Mouse (Mus musculus) inflammation-experienced regulatory T-cells, adult 6 months (primary cell): ENCODE results near the gene Kcnk18. TPM values are rescaled to one million over a fixed set of nuclear protein-coding genes. Genes with fewer than 3 reads are reported as not detected.
A peak's percentile ranks its signal among the peaks of the same experiment; 100 is the strongest.

Experiments
- ATAC-seq: one replicate; pipeline ENCODE4 v1.8.0; 2017
- polyA plus RNA-seq, 3 experiments: library from polyadenylated mRNA; unstranded; fragments of 100-300 nt; shearing (Covaris generic); gene quantifications; one replicate each; pipeline ENCODE4 v1.2.1; 2017

The Kcnk18 gene
- polyA plus RNA-seq, 3 experiments from 2014 or later, result not detected

DNA sequence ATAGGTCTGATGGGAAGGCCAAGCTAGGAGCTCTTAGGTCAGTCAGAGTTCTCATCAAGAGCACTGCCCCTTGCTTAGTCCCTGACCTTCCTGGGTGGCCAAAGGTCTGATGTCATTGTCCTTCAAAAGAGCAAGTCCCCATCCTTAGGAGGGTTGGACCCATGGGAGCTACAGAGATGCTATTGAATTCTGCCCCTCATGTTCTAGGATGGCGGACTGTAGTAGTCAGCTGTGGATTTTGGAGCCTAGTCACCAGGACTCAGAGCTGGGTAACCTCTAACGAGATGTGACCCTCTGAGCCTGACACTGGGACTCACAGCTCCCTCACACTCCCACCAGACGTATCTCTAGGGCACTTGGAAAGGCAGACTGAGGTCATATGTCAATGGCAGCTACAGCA is 9.4 kb downstream of the Kcnk18 start:
- no peak for ATAC-seq

DNA sequence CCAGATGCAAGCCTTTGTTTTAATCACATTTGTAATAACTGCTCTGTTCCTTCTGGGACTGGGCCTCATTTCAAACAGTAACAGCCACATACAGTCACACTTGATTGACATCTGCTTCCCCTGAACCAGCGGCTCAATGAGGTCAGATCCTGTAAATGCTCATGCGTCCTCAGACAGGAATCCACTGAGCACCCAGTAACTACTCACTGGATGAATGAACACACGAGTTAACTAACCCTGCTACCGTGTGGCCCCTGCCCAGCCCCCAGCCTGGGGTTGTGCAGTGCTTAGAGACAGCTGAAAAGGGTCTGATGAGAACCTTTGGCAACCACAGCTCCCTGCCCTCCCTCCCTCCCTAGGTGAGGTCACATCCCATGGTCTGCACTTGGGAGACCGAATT is 13.8 kb downstream of the Kcnk18 start:
- ATAC-seq, result no peak

DNA sequence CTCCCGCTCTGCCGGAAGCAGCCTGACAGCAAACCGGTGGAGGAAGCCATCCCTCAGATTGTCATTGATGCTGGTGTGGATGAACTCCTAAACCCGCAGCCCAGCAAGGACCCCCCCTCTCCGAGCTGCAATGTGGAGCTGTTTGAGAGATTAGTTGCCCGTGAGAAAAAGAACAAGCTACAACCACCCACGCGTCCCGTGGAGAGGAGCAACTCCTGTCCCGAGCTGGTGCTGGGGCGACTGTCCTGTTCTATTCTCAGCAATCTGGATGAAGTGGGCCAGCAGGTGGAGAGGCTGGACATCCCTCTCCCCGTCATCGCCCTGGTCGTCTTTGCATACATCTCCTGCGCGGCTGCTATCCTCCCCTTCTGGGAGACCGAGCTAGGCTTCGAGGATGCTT is 16.0 kb downstream of the Kcnk18 start:
- ATAC-seq, result no peak

DNA sequence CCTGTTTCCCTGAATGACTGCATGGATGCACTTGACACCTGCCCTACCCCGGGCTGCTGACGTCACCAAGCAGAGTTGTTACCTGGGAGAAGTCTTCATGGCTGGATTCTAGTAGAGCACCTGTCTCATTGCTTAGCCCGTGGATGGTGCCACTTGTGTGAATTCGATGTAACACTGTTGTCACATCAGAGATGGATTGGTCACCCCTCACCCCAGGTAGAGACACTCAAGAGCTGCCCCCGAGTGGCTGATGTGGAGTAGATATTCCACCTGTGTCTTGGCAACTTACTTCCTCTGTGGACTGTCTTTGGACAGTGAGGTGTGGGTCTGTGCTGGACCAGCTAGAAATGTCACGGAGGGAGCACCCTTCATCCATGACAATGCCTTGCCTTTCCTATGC is 17.0 kb downstream of the Kcnk18 start:
- no peak for ATAC-seq

DNA sequence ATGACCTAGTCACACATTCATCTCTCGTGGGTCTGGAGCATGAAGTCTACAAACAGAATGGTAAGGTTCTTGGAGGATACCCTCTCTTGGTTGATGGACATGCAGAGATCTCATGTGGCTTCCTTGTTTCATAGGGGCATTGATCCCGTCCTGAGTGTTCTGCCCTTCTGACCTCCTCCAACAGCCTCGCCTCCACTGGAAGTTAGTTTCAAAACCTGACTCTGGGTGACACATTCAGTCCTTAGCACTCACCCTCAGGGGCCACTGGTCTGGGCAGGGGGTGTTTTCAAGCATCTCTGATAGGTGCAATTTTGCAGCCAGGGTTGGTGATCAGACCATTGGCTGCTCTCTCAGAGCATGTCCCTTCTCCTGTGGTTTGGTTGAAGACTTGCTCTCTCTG is 19.6 kb downstream of the Kcnk18 start:
- no peak for ATAC-seq

DNA sequence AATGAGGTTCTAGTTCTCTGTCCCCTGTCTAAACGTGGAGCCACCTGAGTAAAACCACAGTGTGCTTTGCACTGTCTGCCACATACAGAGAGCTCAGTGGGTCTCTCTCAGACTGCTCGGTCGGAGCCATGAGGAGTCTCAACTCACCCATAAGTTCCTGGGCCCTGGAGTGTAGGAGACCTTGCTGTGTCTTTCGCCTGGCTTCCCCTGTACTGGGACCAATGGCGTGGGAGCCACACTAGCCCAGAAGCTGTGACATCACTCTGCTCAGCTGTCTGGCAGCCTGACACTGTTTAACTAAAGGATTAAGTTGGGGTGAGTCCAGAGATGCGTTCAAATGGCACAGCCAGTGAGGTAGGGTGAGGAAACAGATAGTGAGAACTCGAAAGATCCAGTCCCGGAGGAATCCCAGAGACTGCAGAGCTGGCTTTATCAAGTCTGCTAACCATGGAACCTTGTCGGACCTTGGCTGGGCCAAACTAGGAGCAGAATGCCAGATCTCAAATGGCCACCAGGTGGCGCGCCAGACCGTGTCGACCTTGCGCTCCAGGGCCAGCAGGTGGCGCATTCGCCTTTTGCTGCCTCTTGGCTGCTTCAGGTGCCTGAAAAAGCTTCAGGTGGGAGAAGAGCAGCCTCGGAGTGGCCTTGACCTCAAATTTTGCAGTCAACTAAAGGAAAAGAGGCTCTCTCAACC is 20.3 kb downstream of the Kcnk18 start:
- peak; percentile 64 for ATAC-seq

DNA sequence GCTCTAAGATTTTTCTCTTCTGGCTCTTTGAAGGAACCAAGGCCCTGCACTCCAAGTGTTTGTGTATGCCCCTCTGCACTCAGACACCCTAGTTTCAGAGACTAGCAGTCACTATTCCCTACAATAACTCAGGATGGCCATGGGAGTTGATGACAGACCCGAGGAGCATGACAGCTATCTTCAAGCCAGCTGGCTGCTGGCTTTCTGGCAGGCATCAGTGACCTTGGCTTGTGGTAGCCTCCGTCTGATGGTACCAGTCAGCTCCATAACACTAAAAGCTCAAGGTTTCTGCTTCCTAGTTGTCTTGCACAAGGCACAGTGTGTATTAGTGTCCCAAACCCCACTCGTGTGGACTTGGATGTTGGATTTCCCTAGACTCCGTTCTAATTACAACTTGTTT is 23.0 kb downstream of the Kcnk18 start:
- no peak for ATAC-seq

DNA sequence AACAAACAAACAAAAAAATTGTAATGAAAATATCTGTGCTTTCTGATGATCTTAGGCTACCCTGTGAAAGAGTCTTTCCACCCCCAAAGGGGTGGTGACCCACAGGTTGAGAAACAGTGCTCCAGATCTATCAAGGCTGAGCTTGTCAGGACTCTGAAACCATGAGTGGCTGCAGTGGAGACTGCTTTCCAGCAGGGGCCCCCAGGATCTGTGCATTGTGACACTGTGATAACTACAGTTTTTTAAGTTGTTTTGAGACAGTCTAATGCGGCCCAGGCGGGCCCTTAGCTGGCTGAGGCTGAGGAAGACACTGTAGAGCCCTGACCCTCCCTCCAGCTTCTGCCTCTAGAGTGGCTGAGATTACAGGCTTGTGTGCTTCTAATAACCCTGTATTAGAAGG is 24.0 kb downstream of the Kcnk18 start:
- ATAC-seq, result no peak

DNA sequence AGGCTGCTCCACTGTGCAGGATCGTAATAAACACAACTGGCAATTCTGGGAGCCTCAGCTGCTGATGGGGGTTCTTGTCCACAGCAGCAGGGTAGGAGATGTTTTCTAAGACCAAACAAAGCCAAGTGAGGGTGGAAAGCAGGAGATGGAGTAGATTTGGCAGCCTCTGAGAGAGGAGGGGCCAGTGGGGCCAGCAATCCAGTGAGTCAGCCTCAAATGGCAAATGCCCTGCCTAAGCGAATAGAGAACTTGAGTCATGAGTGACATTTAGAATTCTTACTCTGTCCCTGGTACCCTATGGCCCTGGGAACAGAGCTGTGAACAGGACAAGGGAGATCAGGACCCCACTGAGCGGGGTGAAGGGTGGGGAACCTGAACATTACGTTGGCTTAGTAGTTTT is 29.1 kb downstream of the Kcnk18 start:
- ATAC-seq, result no peak

DNA sequence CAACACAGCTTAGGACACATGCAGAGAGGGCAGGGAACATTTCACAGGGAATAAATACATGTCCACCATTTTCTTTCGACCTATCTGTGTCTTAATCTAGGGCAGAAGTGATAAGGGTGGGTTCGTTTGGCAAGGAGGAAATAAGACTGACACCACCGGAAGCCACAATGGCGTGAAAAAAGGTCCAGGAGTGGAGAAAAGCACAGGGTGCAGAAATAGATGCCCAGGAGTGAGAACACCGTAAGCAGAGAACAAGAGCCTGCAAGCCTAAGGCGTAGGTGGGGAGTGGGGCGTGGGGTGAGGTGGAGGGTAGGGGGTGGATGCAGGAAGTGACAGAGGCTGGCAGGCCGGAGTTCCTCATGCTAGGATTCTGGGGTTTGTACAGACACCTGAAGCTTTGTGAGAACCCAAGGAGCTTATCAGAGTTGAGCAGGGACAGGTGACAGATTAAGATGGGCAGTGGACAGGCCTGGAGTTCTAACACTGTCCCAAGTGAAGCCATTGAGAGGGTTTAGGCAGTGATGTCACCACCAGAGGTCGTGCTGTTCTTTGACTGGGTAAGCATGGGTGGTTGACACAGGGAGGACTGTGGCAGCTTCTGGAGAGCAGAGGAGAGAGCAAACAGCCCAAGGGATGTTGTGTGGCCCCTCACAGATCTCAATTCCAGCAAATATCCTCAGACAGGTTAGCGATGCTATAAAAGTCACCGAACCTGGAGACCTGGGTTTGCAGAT is 29.7 kb downstream of the Kcnk18 start:
- peak; percentile 28 for ATAC-seq

DNA sequence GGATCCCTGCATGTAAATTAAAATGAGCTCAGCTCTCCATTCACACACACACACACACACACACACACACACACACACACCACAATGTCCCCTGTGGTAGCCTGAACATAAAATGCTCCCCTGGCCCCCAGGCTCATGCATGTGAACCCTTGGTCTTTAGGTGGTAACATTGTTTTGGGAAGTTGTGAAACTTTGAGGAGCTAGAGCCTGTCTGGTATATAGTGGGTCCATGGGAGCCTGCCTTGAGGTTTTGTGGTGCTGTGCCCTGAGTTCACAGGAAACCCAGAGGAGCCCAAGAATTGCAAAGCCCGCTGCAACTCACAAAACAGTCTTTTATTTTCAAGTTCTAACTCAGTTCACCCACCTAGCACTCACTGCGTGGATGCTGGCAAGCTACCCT is 33.6 kb downstream of the Kcnk18 start:
- no peak for ATAC-seq

DNA sequence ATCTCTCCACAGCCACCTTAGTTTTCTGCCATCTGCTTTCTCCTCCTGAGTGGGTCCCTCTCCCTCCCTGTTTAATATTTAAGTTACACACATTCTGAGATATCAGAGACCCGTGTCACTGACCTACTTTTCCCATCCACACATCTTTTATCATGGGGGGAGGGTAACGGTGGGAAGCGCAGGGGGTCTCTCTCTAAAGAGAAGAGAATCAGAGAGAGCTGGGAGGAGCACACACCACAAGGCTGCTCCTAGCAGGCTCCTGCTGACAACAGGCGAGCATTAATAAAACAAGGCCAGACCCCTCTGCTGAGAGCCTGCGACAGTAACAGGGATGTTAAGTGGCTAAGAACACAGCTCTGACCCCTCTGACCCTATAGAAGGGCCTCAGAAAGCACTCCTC is 40.6 kb downstream of the Kcnk18 start:
- ATAC-seq, result no peak

DNA sequence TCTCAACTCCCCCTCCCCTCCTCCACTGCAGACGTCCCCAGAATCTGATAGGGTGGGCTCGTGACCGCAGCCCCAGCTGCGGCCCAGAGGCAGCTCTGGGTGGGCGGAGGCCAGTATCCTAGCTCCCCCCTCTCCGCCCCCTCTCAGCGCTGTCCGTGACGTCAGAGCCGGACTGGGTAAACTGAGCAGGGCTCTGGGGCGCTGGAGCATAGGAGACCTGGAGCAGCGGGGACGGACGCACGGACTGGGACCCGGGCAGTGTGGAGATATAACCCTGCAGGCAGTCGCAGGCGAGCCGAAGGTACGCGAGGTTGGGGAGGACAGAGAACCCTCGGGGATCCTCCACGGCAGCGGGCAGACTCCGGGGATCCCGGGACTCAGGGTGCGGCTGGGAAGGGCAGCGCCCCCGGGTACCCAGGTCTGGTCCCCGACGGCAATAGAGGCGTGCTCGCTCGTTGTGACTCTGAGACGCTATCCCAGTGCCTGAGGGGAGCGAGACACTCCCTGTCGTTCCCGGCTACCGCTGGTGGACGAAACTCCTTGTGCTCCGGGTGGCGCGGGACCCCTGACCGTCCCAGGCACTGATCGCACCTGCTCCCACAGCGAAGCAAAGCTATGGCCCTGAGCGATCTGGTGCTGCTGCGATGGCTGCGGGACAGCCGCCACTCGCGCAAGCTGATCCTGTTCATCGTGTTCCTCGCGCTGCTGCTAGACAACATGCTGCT is 41.9 kb downstream of the Kcnk18 start, which contains the start of gene Slc18a2:
Slc18a2 (plus strand) TSS at position 179 of the 725 bp plus-strand sequence.
- no peak for ATAC-seq

DNA sequence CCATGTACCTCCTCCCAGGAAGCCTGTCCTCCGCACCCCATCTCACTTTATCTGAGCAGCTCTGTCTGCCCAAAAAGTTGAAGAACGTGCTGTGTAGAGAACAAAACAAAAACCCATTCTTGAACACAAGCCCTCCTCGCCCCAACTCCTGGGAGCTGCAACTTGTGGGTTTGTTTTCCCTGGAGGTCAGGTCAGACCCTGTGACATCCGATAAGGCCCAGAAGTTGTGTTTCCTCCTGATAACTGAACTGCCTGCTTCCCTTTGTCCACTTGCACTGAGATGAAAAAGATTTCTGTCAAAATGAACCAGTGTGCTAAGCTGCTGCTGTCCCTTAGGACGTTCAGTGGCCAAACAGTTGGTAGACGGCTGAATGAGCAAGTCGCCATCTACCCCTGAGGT is 42.6 kb downstream of the Kcnk18 start:
- ATAC-seq, result no peak

DNA sequence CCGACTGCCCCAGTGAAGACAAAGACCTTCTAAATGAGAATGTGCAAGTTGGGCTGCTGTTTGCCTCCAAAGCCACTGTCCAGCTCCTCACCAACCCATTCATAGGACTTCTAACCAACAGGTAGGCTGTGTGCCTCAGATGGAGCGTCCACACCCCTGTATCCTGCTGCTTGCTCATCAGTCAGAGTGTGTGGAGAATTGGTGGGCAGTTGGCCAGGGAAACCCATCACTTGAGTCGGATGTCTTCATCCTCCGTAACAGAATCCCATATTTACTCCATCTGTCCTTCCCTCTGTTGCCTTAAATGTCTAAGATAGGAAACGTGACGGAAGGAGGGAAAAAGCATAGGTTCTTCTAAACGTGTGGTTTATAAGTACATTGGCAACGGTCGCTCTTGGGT is 44.2 kb downstream of the Kcnk18 start:
- ATAC-seq, result no peak

DNA sequence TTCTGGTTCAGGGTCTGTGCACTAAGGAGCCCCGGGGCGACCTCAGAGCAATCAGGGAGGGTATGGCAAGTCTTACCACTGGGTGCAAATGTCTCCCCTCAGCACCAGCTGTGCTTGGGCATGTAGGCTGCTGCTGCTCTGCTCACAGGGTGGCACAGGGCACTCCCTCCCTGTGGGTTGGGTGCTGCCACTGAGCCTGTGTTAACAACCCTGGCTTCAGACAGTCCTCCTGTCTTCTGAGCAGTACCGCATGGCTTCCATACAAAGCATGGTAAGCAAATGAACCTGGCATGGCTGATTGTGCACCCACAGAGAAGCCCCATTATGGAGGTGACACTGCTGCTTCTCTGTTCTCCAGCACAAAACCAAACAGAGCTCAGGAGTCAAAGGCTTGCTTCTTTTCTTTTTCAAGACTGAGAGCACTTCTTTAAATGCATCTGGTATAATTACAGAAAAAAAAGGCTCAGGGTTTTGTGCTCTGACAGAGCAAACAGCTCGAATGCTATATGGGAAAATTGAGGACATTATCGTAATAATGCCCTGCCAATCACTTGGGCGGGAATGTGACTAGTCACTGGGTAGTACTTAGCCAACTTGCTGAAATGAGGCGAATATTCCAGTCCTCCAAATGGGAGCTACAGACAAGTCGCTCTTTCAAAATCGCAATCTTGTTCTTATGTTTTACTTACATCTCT is 46.0 kb downstream of the Kcnk18 start:
- ATAC-seq, result no peak

DNA sequence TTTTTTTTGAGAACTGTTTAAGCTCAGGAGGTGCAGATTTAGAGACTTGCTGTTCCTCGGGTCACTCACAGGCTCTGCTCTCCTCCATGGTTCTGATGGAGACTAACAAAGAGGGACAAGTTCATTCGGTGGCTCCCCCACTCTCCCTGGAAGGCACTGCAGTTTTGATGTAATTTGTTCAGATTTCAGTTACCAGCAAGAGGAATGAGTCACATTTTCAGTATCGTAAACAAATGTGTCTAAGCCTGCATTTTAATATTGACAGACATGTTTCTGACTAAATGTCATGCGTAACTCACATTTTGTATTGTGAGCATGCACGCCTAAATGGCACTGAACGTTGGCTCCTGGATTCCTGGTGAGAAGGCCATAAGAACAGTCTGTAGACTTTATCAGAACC is 46.9 kb downstream of the Kcnk18 start:
- no peak for ATAC-seq

DNA sequence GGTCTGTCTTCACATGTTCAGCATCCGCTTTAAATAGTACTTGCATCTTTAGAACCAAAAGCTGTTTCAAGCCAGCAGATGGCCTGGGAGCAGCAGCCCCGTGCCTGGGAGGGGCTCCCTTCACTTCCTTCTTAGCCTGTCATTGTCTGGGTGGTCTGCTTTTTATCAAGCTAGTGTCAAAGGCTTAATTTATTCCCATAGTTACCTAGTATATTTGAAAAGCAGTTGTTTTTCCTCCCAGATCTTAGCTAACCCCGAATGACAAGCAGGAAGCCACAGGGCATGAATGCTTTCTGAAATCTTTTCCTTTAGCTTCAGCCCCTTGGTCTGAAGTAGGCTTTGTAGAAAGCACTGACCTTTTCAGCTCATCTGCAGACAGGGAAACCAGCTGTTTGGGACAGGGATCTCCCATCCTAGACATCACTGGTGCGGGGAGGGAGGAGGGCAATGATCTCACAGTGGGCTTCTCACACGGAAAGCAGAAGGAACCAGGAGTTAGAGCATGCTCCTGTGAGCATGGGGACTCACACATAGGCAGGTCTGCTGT is 48.5 kb downstream of the Kcnk18 start:
- ATAC-seq, result no peak

DNA sequence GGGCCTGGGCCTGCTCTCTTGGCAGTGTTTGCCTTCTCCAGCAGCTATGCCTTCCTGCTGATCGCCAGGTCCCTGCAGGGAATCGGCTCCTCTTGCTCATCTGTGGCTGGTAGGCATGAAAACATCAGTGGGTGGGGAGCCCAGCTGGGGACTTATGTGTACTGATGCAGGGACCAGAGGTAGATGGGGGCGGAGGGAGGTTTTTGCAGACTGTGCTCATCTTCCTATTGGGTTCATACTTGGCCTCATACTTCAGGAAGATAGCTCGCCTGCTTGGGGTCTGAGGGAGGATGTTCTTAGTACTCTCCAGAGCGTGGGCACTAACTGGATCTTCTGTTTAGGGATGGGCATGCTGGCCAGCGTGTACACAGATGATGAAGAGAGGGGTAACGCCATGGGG is 54.2 kb downstream of the Kcnk18 start:
- no peak for ATAC-seq

DNA sequence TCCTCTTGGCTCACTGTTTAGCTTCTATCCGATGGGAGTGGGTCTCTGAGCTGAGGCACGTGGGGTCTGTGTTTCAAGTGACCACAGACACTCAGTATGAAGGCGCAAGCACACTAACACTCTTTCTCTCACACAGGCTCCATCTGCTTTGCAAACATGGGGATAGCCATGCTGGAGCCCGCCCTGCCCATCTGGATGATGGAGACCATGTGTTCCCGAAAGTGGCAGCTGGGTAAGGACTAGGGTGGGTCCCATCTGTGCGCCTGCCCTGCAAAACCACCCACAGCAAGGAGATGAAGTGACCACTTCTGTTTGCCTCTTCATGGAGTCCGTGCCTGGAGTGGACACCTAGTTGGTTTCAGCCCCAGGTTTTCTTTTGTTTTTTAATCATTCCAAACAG is 57.3 kb downstream of the Kcnk18 start:
- no peak for ATAC-seq

DNA sequence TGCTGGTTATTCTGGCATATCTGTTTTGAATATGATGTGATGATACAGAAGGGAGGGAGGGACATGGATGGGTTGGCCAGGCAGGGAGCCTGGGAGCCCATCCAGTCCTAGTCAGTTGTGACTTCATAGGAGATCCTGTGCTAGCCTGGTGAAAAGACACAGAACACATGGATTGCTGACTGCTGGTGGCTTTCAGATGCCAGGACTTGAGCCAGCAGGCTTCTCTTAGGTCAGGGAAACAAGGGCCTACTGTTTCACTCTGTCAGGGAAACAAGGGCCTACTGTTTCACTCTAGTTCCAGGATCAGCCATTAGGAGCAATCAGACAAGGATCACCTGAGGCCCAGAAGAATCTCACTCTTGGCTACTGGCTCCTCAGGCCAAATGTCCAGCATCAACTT is 61.8 kb downstream of the Kcnk18 start:
- no peak for ATAC-seq

DNA sequence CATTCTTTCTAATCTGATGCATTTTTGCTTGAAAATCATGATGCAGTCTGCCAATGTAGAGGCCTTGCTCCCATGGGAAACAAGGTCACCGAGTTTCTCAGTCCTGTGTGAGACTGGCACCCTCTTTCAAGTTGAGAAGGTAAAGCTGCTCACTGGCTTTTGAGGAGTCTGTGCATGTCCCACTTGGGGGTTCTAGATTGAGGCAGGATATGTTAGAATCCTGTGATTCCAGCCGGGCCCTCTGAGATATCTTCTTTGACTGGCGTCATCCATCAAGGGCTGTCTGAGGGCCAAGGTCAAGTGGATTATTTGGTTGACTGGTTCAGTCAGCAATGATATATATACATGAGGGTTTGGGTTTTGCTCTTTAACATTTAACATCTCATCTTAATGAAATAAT is 63.0 kb downstream of the Kcnk18 start:
- no peak for ATAC-seq
